13 mouse cellular contexts compared by ENCODE assay signal in genomic region chr11:117958197-117958596, GRCm38 (mm10). TPM values are rescaled to one million over a fixed set of nuclear protein-coding genes. Genes with fewer than 3 reads are reported as not detected.
DNase-seq lines count a peak whose midpoint lies in the region; ATAC-seq lines count a peak whose summit lies in the region.
"Had no signal": no experiment of that assay in that cellular context is flagged by ENCODE, and none has a peak within 500 bp of the region (broad histone marks: within the 10 kb centered on the region; RNA-seq: fewer than 3 reads in every experiment).

No protein-coding gene starts in this region.

- no peaks in the 10 kb centered on the region for H3K36me3 ChIP-seq in heart, embryonic 13.5 days
- H3K36me3 ChIP-seq: hindbrain, embryonic 15.5 days had no signal

- H3K4me2 ChIP-seq in heart, embryonic 13.5 days = no peak overlapping the region
- H3K4me2 ChIP-seq: hindbrain, embryonic 15.5 days had no signal

- H3K27ac ChIP-seq in heart, embryonic 13.5 days (replicated peaks) = no peak overlapping the region
- H3K27ac ChIP-seq: hindbrain, embryonic 15.5 days had no signal

- H3K4me3 ChIP-seq in heart, embryonic 13.5 days = no peak overlapping the region
- H3K4me3 ChIP-seq: hindbrain, embryonic 15.5 days had no signal

- 0 out of 2 replicates have a peak overlapping the region, but pooled peaks have one; percentile 24 for H3K9ac ChIP-seq in heart, embryonic 13.5 days
- H3K9ac ChIP-seq: hindbrain, embryonic 15.5 days had no signal

- H3K9me3 ChIP-seq in heart, embryonic 13.5 days = no peaks in the 10 kb centered on the region
- H3K9me3 ChIP-seq: hindbrain, embryonic 15.5 days had no signal

- H3K4me1 ChIP-seq in heart, embryonic 13.5 days = peaks cover 63% of the 10 kb centered on the region

- ATAC-seq in heart, embryonic 13.5 days (ENCODE audit: extremely low read depth, insufficient number of reproducible peaks, low FRiP score, low TSS enrichment) = no peak
- peak; percentile 45 for ATAC-seq in granulocyte monocyte progenitor cell, adult 5-6 weeks (replicated peaks; ENCODE audit: poor library complexity, severe bottlenecking)

- DNase-seq in heart, adult 9 months (ENCODE audit: low spot score in 2 of 2) = no peak
- peak; percentile 30 for DNase-seq in thymus, postnatal 4 days
- DNase-seq in thymus, postnatal 0 days (ENCODE audit: low spot score) = no peak
- no peak for DNase-seq in cerebellum, postnatal 25 days
- no peak for DNase-seq in frontal cortex, adult 2 months (ENCODE audit: extremely low spot score in 1 of 2, low spot score in 1 of 2)
- no peak for DNase-seq in natural killer cell, adult 2 months (ENCODE audit: low spot score in 2 of 2)
- DNase-seq: cerebellum, adult 8-10 months; gastrocnemius, postnatal 25 days; kidney, postnatal 14 days; lung, postnatal 10 days had no signal

- 57% methylated on average over 7 of the region's 7 CpGs for WGBS in heart, embryonic 13.5 days

- no peaks in the 10 kb centered on the region for H3K27me3 ChIP-seq in heart, embryonic 13.5 days (replicated peaks)
- H3K27me3 ChIP-seq: hindbrain, embryonic 15.5 days had no signal

RNA-seq across cellular contexts. Expression of gene Socs3, which starts 11.7 kb away (rescaled TPM):
- polyA plus RNA-seq in heart, embryonic 13.5 days (2015; fragmentation: Nextera tagmentation; extraction: Ambion mirVana) = 4.9 and 8.5 TPM in 2 replicates
- 25.8 and 26.7 TPM in 2 replicates for polyA plus RNA-seq in thymus, postnatal 0 days (2015; fragmentation: Nextera tagmentation; extraction: Ambion mirVana)
- total RNA-seq in granulocyte monocyte progenitor cell, adult 5-6 weeks (2014; fragmentation: Nextera tagmentation) = 0.41 TPM in 1 of 2 replicates, not detected in the other
- total RNA-seq in granulocyte monocyte progenitor cell, adult 5-6 weeks (2017) = 2.0 and 2.2 TPM in 2 replicates
- polyA plus RNA-seq in frontal cortex, adult 2 months (2012; rRNA removed) = 4.5 and 5.8 TPM in 2 replicates

RNA-seq across cellular contexts. Expression of gene Pgs1, which starts 27.9 kb away (rescaled TPM):
- polyA plus RNA-seq in heart, embryonic 13.5 days (2015; fragmentation: Nextera tagmentation; extraction: Ambion mirVana) = 25.7 and 26.6 TPM in 2 replicates
- 54.8 and 55.6 TPM in 2 replicates for polyA plus RNA-seq in thymus, postnatal 0 days (2015; fragmentation: Nextera tagmentation; extraction: Ambion mirVana)
- total RNA-seq in granulocyte monocyte progenitor cell, adult 5-6 weeks (2014; fragmentation: Nextera tagmentation) = 43.1 and 44.5 TPM in 2 replicates
- 18.8 and 23.3 TPM in 2 replicates for total RNA-seq in granulocyte monocyte progenitor cell, adult 5-6 weeks (2017)
- polyA plus RNA-seq in frontal cortex, adult 2 months (2012; rRNA removed) = 69.6 and 74.3 TPM in 2 replicates
